Mouse (Mus musculus) G1E (cell line): Measurements from ENCODE around the gene Nisch.

Experiments used
- CTCF ChIP-seq: IDR thresholded peaks from 2 replicates; pipeline ENCODE4 v1.5.1; 2012; ENCODE audit warnings: low read depth, low read length, inconsistent platforms, mixed read lengths
- GATA1 ChIP-seq: IDR thresholded peaks from 2 replicates; pipeline ENCODE4 v1.6.1; 2012; ENCODE audit warnings: borderline replicate concordance, low read length, inconsistent platforms, mixed read lengths
- GATA2 ChIP-seq: IDR thresholded peaks from 2 replicates; pipeline ENCODE4 v1.6.1; 2012; ENCODE audit warnings: low read depth, low read length, inconsistent platforms, borderline replicate concordance
- POLR2AphosphoS5 ChIP-seq: IDR thresholded peaks from 2 replicates; pipeline ENCODE4 v1.6.1; 2012; ENCODE audit warnings: low read depth, low read length, inconsistent platforms; ENCODE audit not compliant: insufficient replicate concordance

DNA sequence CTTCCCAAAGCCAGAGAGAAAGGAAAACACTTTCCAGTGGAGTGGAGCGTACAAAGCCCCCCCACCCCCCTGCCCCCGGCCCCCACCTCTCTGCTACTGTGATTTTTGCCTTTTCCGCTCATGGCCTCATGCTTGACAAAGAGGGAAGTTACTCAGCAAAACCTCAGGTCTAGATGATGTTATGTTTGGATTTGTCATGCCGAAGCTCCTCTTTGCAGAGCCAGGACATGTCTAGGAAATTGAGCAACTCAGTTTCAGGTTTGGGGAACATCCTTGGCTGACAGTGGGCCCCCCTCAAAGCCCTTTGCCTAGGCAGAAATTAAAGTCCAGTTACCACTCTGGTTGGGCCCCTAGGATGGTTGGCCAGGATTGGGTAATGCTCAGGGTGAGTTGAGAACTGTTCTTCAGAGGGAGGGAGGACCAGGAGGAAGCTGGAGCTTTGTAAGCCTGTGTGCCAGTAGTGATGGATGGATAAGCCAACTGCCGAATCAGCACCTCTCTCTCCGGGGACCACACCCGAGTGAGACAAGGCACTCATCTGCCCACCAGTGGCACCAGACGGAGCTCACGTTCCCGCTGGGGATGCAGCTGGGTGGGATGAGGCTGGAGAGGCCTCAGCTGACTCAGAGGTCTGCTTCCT lies 50.6 kb downstream of the Nisch start:
- TF ChIP-seq CTCF (no peak), GATA2 (no peak), POLR2AphosphoS5 (no peak), GATA1 (no peak)
